Mouse (Mus musculus) heart, embryonic 16.5 days (tissue): ENCODE results near the gene Ess2. TPM values are rescaled to one million over a fixed set of nuclear protein-coding genes. Genes with fewer than 3 reads are reported as not detected.
A peak's percentile ranks its signal among the peaks of the same experiment; 100 is the strongest.

ENCODE experiments used
- ATAC-seq: fragments of 200-750 bp; cut with Nextera tagmentation; replicated peaks from 2 replicates; pipeline ENCODE4 v1.8.0; 2017; ENCODE audit warnings: moderate number of reproducible peaks; ENCODE audit not compliant: insufficient read depth, low FRiP score; ENCODE audit errors: extremely low read depth
- H3K27ac ChIP-seq: fragments of 300-500 bp; sonication (generic); 2 replicates; pipeline ENCODE4 v1.5.1; 2014; ENCODE audit warnings: mild to moderate bottlenecking, low read length, control low read depth, moderate library complexity
- H3K27me3 ChIP-seq: fragments of 300-500 bp; sonication (generic); 2 replicates; pipeline ENCODE4 v1.6.1; 2014; ENCODE audit warnings: low read length, mixed read lengths; ENCODE audit not compliant: control insufficient read depth, insufficient read depth
- H3K36me3 ChIP-seq: fragments of 300-500 bp; sonication (generic); 2 replicates; pipeline ENCODE4 v1.6.1; 2014; ENCODE audit not compliant: control insufficient read depth, insufficient read depth
- H3K4me1 ChIP-seq: fragments of 300-500 bp; sonication (generic); 2 replicates; pipeline ENCODE4 v1.6.1; 2014; ENCODE audit warnings: low read length, mixed read lengths; ENCODE audit not compliant: control insufficient read depth, insufficient read depth
- H3K4me2 ChIP-seq: fragments of 300-500 bp; sonication (generic); 2 replicates; pipeline ENCODE4 v1.6.1; 2014; ENCODE audit warnings: low read depth, mild to moderate bottlenecking, control low read depth, low read length
- H3K4me3 ChIP-seq: fragments of 300-500 bp; sonication (generic); 2 replicates; pipeline ENCODE4 v1.5.1; 2014; ENCODE audit warnings: mild to moderate bottlenecking, control low read depth, low read length
- H3K9ac ChIP-seq: fragments of 300-500 bp; sonication (generic); 2 replicates; pipeline ENCODE4 v1.6.1; 2014; ENCODE audit warnings: low read length, control low read depth
- H3K9me3 ChIP-seq: fragments of 300-500 bp; sonication (generic); replicated peaks from 2 replicates; pipeline ENCODE4 v1.6.1; 2016; ENCODE audit warnings: low read length; ENCODE audit not compliant: control insufficient read depth
- WGBS: fragments of 180-500 bp; shearing (Covaris S2); extraction: QIAGEN DNeasy Blood & Tissue Kit; methylation state at CpG from one replicate; pipeline ENCODE4 v1.1.7; 2014; 5-methylcytosine and 5-hydroxymethylcytosine counted together
- polyA plus RNA-seq: library from polyadenylated mRNA; unstranded; fragments of >200 nt; fragmentation: Nextera tagmentation; extraction: Ambion mirVana; gene quantifications from 2 replicates; pipeline ENCODE4 v1.2.1, GENCODE M21; 2015

The Ess2 gene
- polyA plus RNA-seq, 1 experiment from 2014 or later: 32.7 TPM

GRCm38 (mm10) chr16:17938821-17939220 is 27.7 kb upstream of the Ess2 start:
- Histone ChIP-seq H3K4me1 (no peaks in the 10 kb centered on the region), H3K4me3 (no peak overlapping the region), H3K9ac (0 out of 2 replicates have a peak overlapping the region, but pooled peaks have one; percentile 22), H3K9me3 (no peaks in the 10 kb centered on the region), H3K27me3 (peaks cover 4% of the 10 kb centered on the region; the same call in 1 of the 2 replicates), H3K27ac (no peak overlapping the region), H3K4me2 (no peak overlapping the region), H3K36me3 (no peaks in the 10 kb centered on the region)
- peak; percentile 63; the same call in 1 of the 2 replicates for ATAC-seq
- 12% methylated on average over 7 of the region's 7 CpGs for WGBS

- ATAC-seq: no peak
Observed at GRCm38 (mm10) chr16:17938187-17938586, 27.0 kb upstream of the Ess2 start.

GRCm38 (mm10) chr16:17936776-17937175 is 25.6 kb upstream of the Ess2 start:
- no peak overlapping the region for H3K9ac ChIP-seq
- H3K27me3 ChIP-seq: peaks cover 4% of the 10 kb centered on the region; the same call in 1 of the 2 replicates
- 63% methylated on average over 10 of the region's 10 CpGs for WGBS
- H3K9me3 ChIP-seq: no peaks in the 10 kb centered on the region
- H3K4me1 ChIP-seq: no peaks in the 10 kb centered on the region
- no peak overlapping the region for H3K4me2 ChIP-seq
- H3K4me3 ChIP-seq: no peak overlapping the region
- no peak for ATAC-seq
- H3K36me3 ChIP-seq: no peaks in the 10 kb centered on the region
- H3K27ac ChIP-seq: no peak overlapping the region

More at GRCm38 (mm10) chr16:17938187-17938586, 27.0 kb upstream of the Ess2 start:
- WGBS: 45% methylated on average over 7 of the region's 7 CpGs
- Histone ChIP-seq H3K4me3 (no peak overlapping the region), H3K27me3 (peaks cover 4% of the 10 kb centered on the region; the same call in 1 of the 2 replicates), H3K4me2 (no peak overlapping the region), H3K9ac (no peak overlapping the region), H3K9me3 (no peaks in the 10 kb centered on the region), H3K36me3 (no peaks in the 10 kb centered on the region), H3K27ac (no peak overlapping the region), H3K4me1 (no peaks in the 10 kb centered on the region)

- no peaks in the 10 kb centered on the region for H3K4me1 ChIP-seq
- no peaks in the 10 kb centered on the region for H3K9me3 ChIP-seq
- H3K4me2 ChIP-seq: no peak overlapping the region
- H3K27ac ChIP-seq: no peak overlapping the region
- 53% methylated on average over 3 of the region's 3 CpGs for WGBS
- no peak for ATAC-seq
- H3K36me3 ChIP-seq: no peaks in the 10 kb centered on the region
- no peak overlapping the region for H3K4me3 ChIP-seq
- H3K27me3 ChIP-seq: peaks cover 4% of the 10 kb centered on the region; the same call in 1 of the 2 replicates
- no peak overlapping the region for H3K9ac ChIP-seq
Observed at GRCm38 (mm10) chr16:17934445-17934910, 23.3 kb upstream of the Ess2 start.

- no peak overlapping the region for H3K27ac ChIP-seq
- H3K9me3 ChIP-seq: no peaks in the 10 kb centered on the region
- H3K27me3 ChIP-seq: peaks cover 4% of the 10 kb centered on the region; the same call in 1 of the 2 replicates
- no peaks in the 10 kb centered on the region for H3K36me3 ChIP-seq
- H3K4me1 ChIP-seq: no peaks in the 10 kb centered on the region
- no peak overlapping the region for H3K4me2 ChIP-seq
- no peak overlapping the region for H3K9ac ChIP-seq
- no peak for ATAC-seq
- no peak overlapping the region for H3K4me3 ChIP-seq
- WGBS: 46% methylated on average over 9 of the region's 9 CpGs
Observed at GRCm38 (mm10) chr16:17933594-17934444, 22.7 kb upstream of the Ess2 start.

- H3K4me1 ChIP-seq: no peaks in the 10 kb centered on the region; the same call in 1 of the 2 replicates
- H3K9me3 ChIP-seq: no peaks in the 10 kb centered on the region
- no peak overlapping the region for H3K4me2 ChIP-seq
- no peak for ATAC-seq
- H3K9ac ChIP-seq: no peak overlapping the region
- H3K27me3 ChIP-seq: peaks cover 1% of the 10 kb centered on the region; the same call in 1 of the 2 replicates
- H3K36me3 ChIP-seq: no peaks in the 10 kb centered on the region
- no peak overlapping the region for H3K4me3 ChIP-seq
- no peak overlapping the region for H3K27ac ChIP-seq
- 62% methylated on average over 5 of the region's 5 CpGs for WGBS
Observed at GRCm38 (mm10) chr16:17931906-17932460, 20.8 kb upstream of the Ess2 start.

GRCm38 (mm10) chr16:17929631-17930030 is 18.5 kb upstream of the Ess2 start:
- H3K4me3 ChIP-seq: no peak overlapping the region
- 70% methylated on average over 2 of the region's 2 CpGs for WGBS
- H3K36me3 ChIP-seq: peaks cover 7% of the 10 kb centered on the region
- no peaks in the 10 kb centered on the region for H3K27me3 ChIP-seq
- H3K4me2 ChIP-seq: no peak overlapping the region
- H3K9me3 ChIP-seq: no peaks in the 10 kb centered on the region
- no peak for ATAC-seq
- no peak overlapping the region for H3K27ac ChIP-seq
- H3K9ac ChIP-seq: no peak overlapping the region
- no peaks in the 10 kb centered on the region; the same call in 1 of the 2 replicates for H3K4me1 ChIP-seq

GRCm38 (mm10) chr16:17929211-17929610 is 18.1 kb upstream of the Ess2 start:
- Histone ChIP-seq H3K27ac (no peak overlapping the region), H3K4me2 (no peak overlapping the region)
- ATAC-seq: no peak

GRCm38 (mm10) chr16:17928627-17929104 is 17.5 kb upstream of the Ess2 start:
- peak; percentile 74 for ATAC-seq
- Histone ChIP-seq H3K27me3 (no peaks in the 10 kb centered on the region), H3K9ac (peak overlapping the region; percentile 90), H3K27ac (peak overlapping the region; percentile 78), H3K4me2 (peak overlapping the region; percentile 99), H3K9me3 (no peaks in the 10 kb centered on the region), H3K4me3 (peak overlapping the region; percentile 93), H3K4me1 (no peaks in the 10 kb centered on the region; the same call in 1 of the 2 replicates), H3K36me3 (peaks cover 7% of the 10 kb centered on the region)
- 0% methylated on average over 9 of the region's 9 CpGs for WGBS

More at GRCm38 (mm10) chr16:17929211-17929610, 18.1 kb upstream of the Ess2 start:
- no peaks in the 10 kb centered on the region; the same call in 1 of the 2 replicates for H3K4me1 ChIP-seq
- no peaks in the 10 kb centered on the region for H3K9me3 ChIP-seq
- WGBS: 27% methylated on average over 2 of the region's 2 CpGs
- no peaks in the 10 kb centered on the region for H3K27me3 ChIP-seq
- H3K36me3 ChIP-seq: peaks cover 7% of the 10 kb centered on the region
- H3K9ac ChIP-seq: no peak overlapping the region
- H3K4me3 ChIP-seq: no peak overlapping the region
